Mouse (Mus musculus) hindbrain, embryonic 10.5 days (tissue): ENCODE measurements around the gene Vamp2. TPM values are rescaled to one million over a fixed set of nuclear protein-coding genes. Genes with fewer than 3 reads are reported as not detected.

Experiments used
- DNase-seq: peaks from one replicate; pipeline ENCODE4 v3.0.0-alpha.2; 2017; ENCODE audit warnings: low spot score
- H3K27ac ChIP-seq: fragments of 300-500 bp; sonication (generic); 2 replicates; pipeline ENCODE4 v1.5.1; 2016; ENCODE audit warnings: mild to moderate bottlenecking, moderate library complexity
- H3K27me3 ChIP-seq: fragments of 300-500 bp; sonication (generic); 2 replicates; pipeline ENCODE4 v1.6.1; 2016; ENCODE audit warnings: mild to moderate bottlenecking; ENCODE audit not compliant: poor library complexity, insufficient read depth, severe bottlenecking
- H3K36me3 ChIP-seq: fragments of 300-500 bp; sonication (generic); 2 replicates; pipeline ENCODE4 v1.6.1; 2016; ENCODE audit warnings: mild to moderate bottlenecking, moderate library complexity
- H3K4me1 ChIP-seq: fragments of 300-500 bp; sonication (generic); replicated peaks from 2 replicates; pipeline ENCODE4 v1.6.1; 2016; ENCODE audit warnings: mild to moderate bottlenecking
- H3K4me3 ChIP-seq: fragments of 300-500 bp; sonication (generic); 2 replicates; pipeline ENCODE4 v1.5.1; 2016; ENCODE audit warnings: mild to moderate bottlenecking, moderate library complexity
- H3K9me3 ChIP-seq: fragments of 300-500 bp; sonication (generic); 2 replicates; pipeline ENCODE4 v1.6.1; 2016; ENCODE audit warnings: mild to moderate bottlenecking, moderate library complexity
- WGBS: fragments of 180-500 bp; shearing (Covaris S2); methylation state at CpG from one replicate; pipeline ENCODE4 v1.1.7; 2016; 5-methylcytosine and 5-hydroxymethylcytosine counted together
- polyA plus RNA-seq: library from polyadenylated mRNA; unstranded; fragments of >200 nt; fragmentation: Nextera tagmentation; extraction: Ambion mirVana; gene quantifications from 2 replicates; pipeline ENCODE4 v1.2.1, GENCODE M21; 2016

The Vamp2 gene
- polyA plus RNA-seq, 1 experiment from 2014 or later: 108 TPM

GRCm38 (mm10) chr11:69120221-69121000 is 32.1 kb downstream of the Vamp2 start, which contains the start of gene Hes7:
TSS of gene Hes7 (plus strand) at chr11:69120404.
- Histone ChIP-seq H3K4me3 (peak within 1 kb of the TSS; percentile 92), H3K36me3 (no peaks in the 10 kb centered on the region), H3K9me3 (no peaks in the 10 kb centered on the region), H3K4me1 (peaks cover 65% of the 10 kb centered on the region), H3K27ac (peak within 1 kb of the TSS; percentile 67; the same call in 1 of the 2 replicates), H3K27me3 (peaks cover 52% of the 10 kb centered on the region)
- 2% methylated on average over 27 of the region's 27 CpGs for WGBS
- DNase-seq: peak; percentile 67

- Histone ChIP-seq H3K27me3 (peaks cover 44% of the 10 kb centered on the region), H3K4me1 (peaks cover 73% of the 10 kb centered on the region), H3K4me3 (peak overlapping the region; percentile 92), H3K36me3 (no peaks in the 10 kb centered on the region), H3K9me3 (no peaks in the 10 kb centered on the region), H3K27ac (peak overlapping the region; percentile 40; the same call in 1 of the 2 replicates)
- under 1% methylated on average over 33 of the region's 33 CpGs for WGBS
- peak; percentile 55 for DNase-seq
Observed at GRCm38 (mm10) chr11:69121001-69121740, 32.9 kb downstream of the Vamp2 start.

GRCm38 (mm10) chr11:69121741-69122335 is 33.5 kb downstream of the Vamp2 start:
- H3K9me3 ChIP-seq: no peaks in the 10 kb centered on the region
- no peaks in the 10 kb centered on the region for H3K36me3 ChIP-seq
- DNase-seq: no peak
- peaks cover 44% of the 10 kb centered on the region for H3K27me3 ChIP-seq
- H3K4me3 ChIP-seq: peak overlapping the region; percentile 92
- peak overlapping the region; percentile 84 for H3K27ac ChIP-seq
- H3K4me1 ChIP-seq: peaks cover 75% of the 10 kb centered on the region
- WGBS: under 1% methylated on average over 32 of the region's 32 CpGs

- under 1% methylated on average over 66 of the region's 66 CpGs for WGBS
Observed at GRCm38 (mm10) chr11:69122336-69122951, 34.2 kb downstream of the Vamp2 start, which contains the start of gene 9130213A22Rik. TSS of gene 9130213A22Rik (minus strand) at chr11:69122589.

GRCm38 (mm10) chr11:69123056-69123692 is 34.9 kb downstream of the Vamp2 start:
- peak; percentile 96 for DNase-seq
- Histone ChIP-seq H3K27me3 (peaks cover 54% of the 10 kb centered on the region), H3K4me3 (peak overlapping the region; percentile 92), H3K4me1 (peaks cover 62% of the 10 kb centered on the region), H3K9me3 (no peaks in the 10 kb centered on the region), H3K27ac (peak overlapping the region; percentile 84), H3K36me3 (no peaks in the 10 kb centered on the region)
- WGBS: under 1% methylated on average over 29 of the region's 29 CpGs

More at GRCm38 (mm10) chr11:69122336-69122951, 34.2 kb downstream of the Vamp2 start, which contains the start of gene 9130213A22Rik:
- Histone ChIP-seq H3K27me3 (peaks cover 46% of the 10 kb centered on the region), H3K27ac (peak within 1 kb of the TSS; percentile 84), H3K9me3 (no peaks in the 10 kb centered on the region), H3K4me1 (peaks cover 69% of the 10 kb centered on the region), H3K36me3 (no peaks in the 10 kb centered on the region), H3K4me3 (peak within 1 kb of the TSS; percentile 92)
- peak; percentile 92 for DNase-seq

GRCm38 (mm10) chr11:69123693-69124497 is 35.6 kb downstream of the Vamp2 start:
- Histone ChIP-seq H3K4me1 (peaks cover 57% of the 10 kb centered on the region), H3K36me3 (no peaks in the 10 kb centered on the region), H3K27ac (peak overlapping the region; percentile 70), H3K9me3 (no peaks in the 10 kb centered on the region), H3K4me3 (peak overlapping the region; percentile 92), H3K27me3 (peaks cover 56% of the 10 kb centered on the region)
- WGBS: under 1% methylated on average over 31 of the region's 31 CpGs
- peak; percentile 95 for DNase-seq

- Histone ChIP-seq H3K27me3 (peaks cover 53% of the 10 kb centered on the region), H3K9me3 (no peaks in the 10 kb centered on the region), H3K4me1 (peaks cover 51% of the 10 kb centered on the region), H3K27ac (no peak overlapping the region), H3K36me3 (no peaks in the 10 kb centered on the region), H3K4me3 (peak overlapping the region; percentile 92)
- DNase-seq: peak; percentile 62
- 0% methylated on average over 3 of the region's 3 CpGs for WGBS
Observed at GRCm38 (mm10) chr11:69124498-69124847, 36.2 kb downstream of the Vamp2 start.

GRCm38 (mm10) chr11:69125041-69125851 is 37.0 kb downstream of the Vamp2 start:
- Histone ChIP-seq H3K4me1 (peaks cover 44% of the 10 kb centered on the region), H3K9me3 (no peaks in the 10 kb centered on the region), H3K27me3 (peaks cover 53% of the 10 kb centered on the region), H3K4me3 (peak overlapping the region; percentile 92), H3K27ac (peak overlapping the region; percentile 73), H3K36me3 (no peaks in the 10 kb centered on the region)
- DNase-seq: peak; percentile 82
- WGBS: under 1% methylated on average over 24 of the region's 24 CpGs

GRCm38 (mm10) chr11:69125852-69125918 is 37.4 kb downstream of the Vamp2 start, which contains the start of gene Aloxe3:
TSS of gene Aloxe3 (plus strand) at chr11:69125896.
- Histone ChIP-seq H3K27me3 (peaks cover 48% of the 10 kb centered on the region), H3K9me3 (no peaks in the 10 kb centered on the region), H3K27ac (peak within 1 kb of the TSS; percentile 73), H3K4me1 (peaks cover 39% of the 10 kb centered on the region), H3K36me3 (no peaks in the 10 kb centered on the region), H3K4me3 (peak within 1 kb of the TSS; percentile 92)
- DNase-seq: no peak
- WGBS: 2% methylated on average over 3 of the region's 3 CpGs

GRCm38 (mm10) chr11:69125919-69126705 is 37.8 kb downstream of the Vamp2 start:
- H3K27me3 ChIP-seq: peaks cover 44% of the 10 kb centered on the region
- no peaks in the 10 kb centered on the region for H3K36me3 ChIP-seq
- WGBS: 13% methylated on average over 20 of the region's 20 CpGs
- peak; percentile 28 for DNase-seq
- no peaks in the 10 kb centered on the region for H3K9me3 ChIP-seq
- peaks cover 35% of the 10 kb centered on the region for H3K4me1 ChIP-seq
- peak overlapping the region; percentile 92 for H3K4me3 ChIP-seq
- H3K27ac ChIP-seq: peak overlapping the region; percentile 43

- no peak for DNase-seq
- WGBS: 54% methylated on average over 2 of the region's 2 CpGs
- H3K36me3 ChIP-seq: no peaks in the 10 kb centered on the region
- H3K27me3 ChIP-seq: peaks cover 40% of the 10 kb centered on the region
- H3K4me1 ChIP-seq: peaks cover 29% of the 10 kb centered on the region
- H3K4me3 ChIP-seq: peak overlapping the region; percentile 92
- H3K9me3 ChIP-seq: no peaks in the 10 kb centered on the region
- H3K27ac ChIP-seq: no peak overlapping the region
Observed at GRCm38 (mm10) chr11:69126706-69127095, 38.4 kb downstream of the Vamp2 start.
